Mouse (Mus musculus) embryonic facial prominence, embryonic 11.5 days (tissue): ENCODE measurements around the gene AC124502.3. TPM values are rescaled to one million over a fixed set of nuclear protein-coding genes. Genes with fewer than 3 reads are reported as not detected.

Source experiments
- ATAC-seq: fragments of 200-750 bp; cut with Nextera tagmentation; replicated peaks from 2 replicates; pipeline ENCODE4 v1.8.0; 2017; ENCODE audit warnings: low read depth; ENCODE audit not compliant: insufficient number of reproducible peaks, low FRiP score, low TSS enrichment
- DNase-seq: peaks from one replicate; pipeline ENCODE4 v3.0.0-alpha.2; 2015; ENCODE audit warnings: low spot score
- H3K27ac ChIP-seq: fragments of 300-500 bp; sonication (generic); replicated peaks from 2 replicates; pipeline ENCODE4 v1.5.1; 2014; ENCODE audit warnings: mild to moderate bottlenecking, low read depth, low read length, control low read depth
- H3K27me3 ChIP-seq: fragments of 300-500 bp; sonication (generic); 2 replicates; pipeline ENCODE4 v1.6.1; 2014; ENCODE audit warnings: mild to moderate bottlenecking, low read length, moderate library complexity, mixed read lengths; ENCODE audit not compliant: control insufficient read depth, insufficient read depth
- H3K36me3 ChIP-seq: fragments of 300-500 bp; sonication (generic); replicated peaks from 2 replicates; pipeline ENCODE4 v1.6.1; 2014; ENCODE audit warnings: low read depth, mild to moderate bottlenecking, low read length, moderate library complexity, mixed read lengths; ENCODE audit not compliant: control insufficient read depth, insufficient read depth
- H3K4me1 ChIP-seq: fragments of 300-500 bp; sonication (generic); 2 replicates; pipeline ENCODE4 v1.6.1; 2014; ENCODE audit warnings: low read length, mixed read lengths; ENCODE audit not compliant: control insufficient read depth, insufficient read depth
- H3K4me2 ChIP-seq: fragments of 300-500 bp; sonication (generic); 2 replicates; pipeline ENCODE4 v1.6.1; 2014; ENCODE audit warnings: low read depth, mild to moderate bottlenecking, control low read depth, low read length, moderate library complexity
- H3K4me3 ChIP-seq: fragments of 300-500 bp; sonication (generic); 2 replicates; pipeline ENCODE4 v1.5.1; 2014; ENCODE audit warnings: low read depth, low read length, control low read depth
- H3K9ac ChIP-seq: fragments of 300-500 bp; sonication (generic); replicated peaks from 2 replicates; pipeline ENCODE4 v1.6.1; 2014; ENCODE audit warnings: mild to moderate bottlenecking, control low read depth, low read length
- H3K9me3 ChIP-seq: fragments of 300-500 bp; sonication (generic); replicated peaks from 2 replicates; pipeline ENCODE4 v1.6.1; 2016; ENCODE audit warnings: mild to moderate bottlenecking, low read length, inconsistent platforms, mixed read lengths; ENCODE audit not compliant: control insufficient read depth
- WGBS: fragments of 180-500 bp; shearing (Covaris S2); extraction: QIAGEN DNeasy Blood & Tissue Kit; methylation state at CpG from one replicate; pipeline ENCODE4 v1.1.7; 2014; 5-methylcytosine and 5-hydroxymethylcytosine counted together
- polyA plus RNA-seq: library from polyadenylated mRNA; unstranded; fragments of >200 nt; fragmentation: Nextera tagmentation; extraction: Ambion mirVana; gene quantifications from 2 replicates; pipeline ENCODE4 v1.2.1, GENCODE M21; 2014

AC124502.3 gene
- polyA plus RNA-seq, 1 experiment from 2014 or later, result 1.6 TPM

- Histone ChIP-seq H3K4me2 (no peak overlapping the region), H3K4me1 (no peaks in the 10 kb centered on the region), H3K36me3 (no peaks in the 10 kb centered on the region), H3K9me3 (no peaks in the 10 kb centered on the region), H3K9ac (no peak overlapping the region), H3K27ac (no peak overlapping the region), H3K27me3 (no peaks in the 10 kb centered on the region), H3K4me3 (no peak overlapping the region)
- ATAC-seq, result no peak
- DNase-seq, result no peak
- 82% methylated on average over 4 of the region's 4 CpGs for WGBS
Observed at GRCm38 (mm10) chr19:5017611-5018010, 21.1 kb upstream of the AC124502.3 start.

GRCm38 (mm10) chr19:5018191-5018590, 20.5 kb upstream of the AC124502.3 start:
- Histone ChIP-seq H3K4me3 (no peak overlapping the region), H3K27ac (no peak overlapping the region), H3K27me3 (no peaks in the 10 kb centered on the region), H3K9me3 (no peaks in the 10 kb centered on the region), H3K9ac (no peak overlapping the region), H3K4me1 (no peaks in the 10 kb centered on the region), H3K36me3 (no peaks in the 10 kb centered on the region), H3K4me2 (no peak overlapping the region)
- WGBS, result 77% methylated on average over 3 of the region's 3 CpGs
- no peak for ATAC-seq
- no peak for DNase-seq

DNA sequence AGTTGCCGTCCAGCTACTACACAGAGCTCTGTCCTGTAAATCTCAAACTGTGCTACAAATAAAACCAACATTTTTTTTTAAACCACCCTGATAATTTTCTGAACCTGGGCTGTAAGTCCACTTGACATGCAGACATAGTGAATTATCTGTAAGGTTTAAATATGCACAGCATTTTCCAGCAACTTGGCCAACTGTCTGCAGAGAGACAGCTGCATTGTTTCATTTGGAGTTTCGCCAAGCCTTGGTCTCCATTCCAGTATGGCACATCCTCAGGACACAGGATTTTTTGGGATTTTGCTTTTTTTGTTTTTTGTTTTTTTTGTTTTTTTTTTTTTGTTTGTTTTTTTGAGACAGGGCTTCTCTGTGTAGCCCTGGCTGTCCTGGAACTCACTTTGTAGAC, 17.3 kb upstream of the AC124502.3 start:
- Histone ChIP-seq H3K9ac (no peak overlapping the region), H3K4me3 (no peak overlapping the region), H3K4me2 (no peak overlapping the region), H3K36me3 (no peaks in the 10 kb centered on the region), H3K4me1 (no peaks in the 10 kb centered on the region), H3K27ac (no peak overlapping the region), H3K27me3 (no peaks in the 10 kb centered on the region), H3K9me3 (no peaks in the 10 kb centered on the region)
- 92% methylated on average over 2 of the region's 2 CpGs for WGBS
- ATAC-seq, result no peak
- DNase-seq, result no peak

DNA sequence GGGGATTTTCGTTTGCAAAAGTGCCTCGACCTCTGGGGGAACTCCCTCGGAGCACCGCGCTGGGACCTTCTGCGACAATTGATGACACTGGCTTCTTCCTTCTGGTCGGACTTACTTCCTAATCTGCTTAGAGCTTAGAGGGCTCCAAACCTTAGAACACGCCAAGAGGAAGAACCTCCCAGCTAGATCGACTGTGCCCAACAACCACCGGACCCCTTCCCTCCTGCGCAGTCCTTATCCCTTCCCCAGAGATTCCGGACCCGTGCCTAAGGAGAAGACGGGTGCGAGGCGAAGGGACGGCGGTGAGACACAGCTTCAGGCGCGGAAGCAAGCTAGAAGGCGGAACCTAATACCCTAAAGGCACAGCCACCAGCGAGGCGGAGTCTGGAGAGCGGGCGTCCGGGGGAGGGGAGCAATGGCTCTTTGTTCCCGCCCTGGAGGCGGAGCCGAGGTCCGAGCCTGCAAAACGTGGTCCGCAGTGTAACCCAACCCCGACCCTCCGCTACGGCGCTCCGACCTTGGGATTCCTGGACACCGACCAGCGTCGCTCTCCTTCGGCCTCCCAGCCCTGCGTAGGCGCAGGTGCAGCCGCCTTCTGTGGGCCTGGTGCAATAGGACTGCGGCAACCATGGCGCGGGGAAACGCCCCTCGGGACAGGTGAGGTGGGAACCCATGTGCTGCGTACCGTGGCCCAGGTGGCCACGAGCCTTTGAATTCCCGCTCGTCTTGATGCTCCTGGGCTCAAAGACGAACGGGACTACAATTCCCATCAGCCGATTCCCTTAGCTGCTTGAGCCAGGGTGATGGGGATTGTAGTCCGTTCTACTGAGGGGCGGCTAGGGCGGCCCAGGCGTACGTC, 14.8 kb upstream of the AC124502.3 start, which contains the start of gene Slc29a2:
Slc29a2 (plus strand) TSS at position 240 of the 859 bp plus-strand sequence.
- WGBS, result under 1% methylated on average over 62 of the region's 62 CpGs

DNA sequence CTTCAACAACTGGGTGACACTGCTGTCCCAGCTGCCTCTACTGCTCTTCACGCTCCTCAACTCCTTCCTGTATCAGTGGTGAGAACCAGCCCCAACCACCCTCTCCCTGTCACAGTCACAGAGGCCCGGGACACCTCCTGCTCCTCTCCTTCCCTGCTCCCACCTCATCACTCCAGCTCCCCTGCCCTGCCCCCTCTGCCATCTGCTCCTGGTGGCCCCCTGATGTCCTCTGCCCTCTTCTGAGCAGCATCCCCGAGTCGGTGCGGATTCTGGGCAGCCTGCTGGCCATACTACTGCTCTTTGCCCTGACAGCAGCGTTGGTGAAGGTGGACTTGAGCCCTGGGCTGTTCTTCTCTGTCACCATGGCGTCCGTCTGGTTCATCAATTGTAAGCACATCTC, 12.6 kb upstream of the AC124502.3 start:
- H3K4me2 ChIP-seq, result no peak overlapping the region
- no peak overlapping the region for H3K27ac ChIP-seq
- no peaks in the 10 kb centered on the region for H3K27me3 ChIP-seq
- DNase-seq (no peak), ATAC-seq (no peak)
- no peak overlapping the region for H3K9ac ChIP-seq
- H3K4me3 ChIP-seq, result no peak overlapping the region
- H3K36me3 ChIP-seq, result no peaks in the 10 kb centered on the region
- 86% methylated on average over 8 of the region's 8 CpGs for WGBS
- H3K4me1 ChIP-seq, result no peaks in the 10 kb centered on the region
- no peaks in the 10 kb centered on the region for H3K9me3 ChIP-seq

More for the DNA sequence above, 14.8 kb upstream of the AC124502.3 start, which contains the start of gene Slc29a2:
- peak within 1 kb of the TSS; percentile 47 for H3K27ac ChIP-seq
- peak; percentile 97 for DNase-seq
- H3K9ac ChIP-seq, result peak within 1 kb of the TSS; percentile 59
- H3K4me3 ChIP-seq, result peak within 1 kb of the TSS; percentile 64
- no peaks in the 10 kb centered on the region for H3K36me3 ChIP-seq
- no peaks in the 10 kb centered on the region for H3K9me3 ChIP-seq
- no peaks in the 10 kb centered on the region for H3K27me3 ChIP-seq
- peak; percentile 93 for ATAC-seq
- H3K4me2 ChIP-seq, result peak within 1 kb of the TSS; percentile 81
- H3K4me1 ChIP-seq, result no peaks in the 10 kb centered on the region

- ATAC-seq, result no peak
- no peak overlapping the region for H3K27ac ChIP-seq
Observed at GRCm38 (mm10) chr19:5032686-5033085, 6.0 kb upstream of the AC124502.3 start.

DNA sequence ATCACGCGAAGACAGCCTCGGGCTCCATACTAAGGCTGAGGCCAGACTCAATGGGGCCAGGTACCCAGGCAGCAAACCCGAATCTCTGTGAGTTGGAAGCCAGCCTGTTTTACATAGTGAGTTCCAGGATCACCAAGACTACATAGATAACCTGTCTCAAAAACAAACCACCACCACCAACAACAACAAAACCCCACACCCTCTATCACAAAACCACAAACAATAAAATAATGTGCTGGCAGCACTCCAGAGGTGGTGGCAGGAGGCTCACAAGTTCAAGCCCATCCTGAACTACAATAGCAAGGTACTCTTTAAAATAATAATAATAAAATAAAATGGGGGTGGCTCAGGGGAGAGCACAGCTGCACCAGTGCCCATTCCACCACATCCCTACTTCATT, 2.1 kb upstream of the AC124502.3 start:
- H3K4me3 ChIP-seq, result no peak overlapping the region
- H3K9ac ChIP-seq, result no peak overlapping the region
- H3K4me2 ChIP-seq, result no peak overlapping the region
- no peaks in the 10 kb centered on the region for H3K9me3 ChIP-seq
- WGBS, result 79% methylated on average over 4 of the region's 4 CpGs
- no peaks in the 10 kb centered on the region for H3K36me3 ChIP-seq
- peaks cover 6% of the 10 kb centered on the region for H3K4me1 ChIP-seq
- H3K27ac ChIP-seq, result no peak overlapping the region
- ATAC-seq, result no peak
- no peak for DNase-seq
- H3K27me3 ChIP-seq, result no peaks in the 10 kb centered on the region

More at GRCm38 (mm10) chr19:5032686-5033085, 6.0 kb upstream of the AC124502.3 start:
- no peak overlapping the region for H3K4me2 ChIP-seq
- H3K9me3 ChIP-seq, result no peaks in the 10 kb centered on the region
- no peaks in the 10 kb centered on the region for H3K4me1 ChIP-seq
- no peak for DNase-seq
- H3K27me3 ChIP-seq, result no peaks in the 10 kb centered on the region
- H3K36me3 ChIP-seq, result no peaks in the 10 kb centered on the region
- H3K9ac ChIP-seq, result no peak overlapping the region
- 83% methylated on average over 3 of the region's 3 CpGs for whole genome bisulfite sequencing
- H3K4me3 ChIP-seq, result no peak overlapping the region
